Mouse (Mus musculus) forebrain, embryonic 14.5 days (tissue): ENCODE data around the gene Cox6a2. TPM values are rescaled to one million over a fixed set of nuclear protein-coding genes. Genes with fewer than 3 reads are reported as not detected.

Experiments used
- ATAC-seq: fragments of 200-750 bp; cut with Nextera tagmentation; 2 replicates; pipeline ENCODE4 v1.8.0; 2017; ENCODE audit warnings: mild to moderate bottlenecking, moderate library complexity
- DNase-seq: peaks from one replicate; pipeline ENCODE4 v3.0.0-alpha.2; 2015; ENCODE audit warnings: low spot score
- H3K27ac ChIP-seq: fragments of 300-500 bp; sonication (generic); 2 replicates; pipeline ENCODE4 v1.5.1; 2014; ENCODE audit warnings: low read depth, mild to moderate bottlenecking, control low read depth, low read length, moderate library complexity
- H3K27me3 ChIP-seq: fragments of 300-500 bp; sonication (generic); replicated peaks from 2 replicates; pipeline ENCODE4 v1.6.1; 2014; ENCODE audit warnings: low read length, control low read depth, mixed read lengths; ENCODE audit not compliant: control insufficient read depth, insufficient read depth
- H3K36me3 ChIP-seq: fragments of 300-500 bp; sonication (generic); 2 replicates; pipeline ENCODE4 v1.6.1; 2014; ENCODE audit warnings: low read length, control low read depth; ENCODE audit not compliant: control insufficient read depth, insufficient read depth
- H3K4me1 ChIP-seq: fragments of 300-500 bp; sonication (generic); 2 replicates; pipeline ENCODE4 v1.6.1; 2014; ENCODE audit warnings: antibody characterized with exemption, low read length, control low read depth; ENCODE audit not compliant: control insufficient read depth, insufficient read depth
- H3K4me2 ChIP-seq: fragments of 300-500 bp; sonication (generic); 2 replicates; pipeline ENCODE4 v1.6.1; 2014; ENCODE audit warnings: mild to moderate bottlenecking, control low read depth, low read length
- H3K4me3 ChIP-seq: fragments of 300-500 bp; sonication (generic); 2 replicates; pipeline ENCODE4 v1.5.1; 2014; ENCODE audit warnings: low read depth, low read length, control low read depth
- H3K9ac ChIP-seq: fragments of 300-500 bp; sonication (generic); 2 replicates; pipeline ENCODE4 v1.6.1; 2014; ENCODE audit warnings: mild to moderate bottlenecking, low read length, control low read depth, moderate library complexity
- H3K9me3 ChIP-seq: fragments of 300-500 bp; sonication (generic); replicated peaks from 2 replicates; pipeline ENCODE4 v1.6.1; 2016; ENCODE audit warnings: low read length, control low read depth, mixed read lengths; ENCODE audit not compliant: control insufficient read depth
- WGBS: fragments of 180-500 bp; shearing (Covaris S2); extraction: QIAGEN DNeasy Blood & Tissue Kit; methylation state at CpG from one replicate; pipeline ENCODE4 v1.1.7; 2014; 5-methylcytosine and 5-hydroxymethylcytosine counted together
- polyA plus RNA-seq: library from polyadenylated mRNA; unstranded; fragments of >200 nt; fragmentation: Nextera tagmentation; extraction: Ambion mirVana; gene quantifications from 2 replicates; pipeline ENCODE4 v1.2.1, GENCODE M21; 2014

Cox6a2 gene
- polyA plus RNA-seq, 1 experiment from 2014 or later, result 0.27 TPM

GRCm38 (mm10) chr7:128246496-128247391, 40.6 kb upstream of the Cox6a2 start, which contains the start of gene Tgfb1i1:
Gene Tgfb1i1, plus strand, starts transcription at chr7:128246812.
- H3K4me3 ChIP-seq, result peak within 1 kb of the TSS; percentile 31
- peaks cover 26% of the 10 kb centered on the region for H3K36me3 ChIP-seq
- 2% methylated on average over 29 of the region's 30 CpGs for WGBS
- peak within 1 kb of the TSS; percentile 56 for H3K4me2 ChIP-seq
- H3K9me3 ChIP-seq, result no peaks in the 10 kb centered on the region
- peak; percentile 60; the same call in 1 of the 2 replicates for ATAC-seq
- H3K4me1 ChIP-seq, result peaks cover 2% of the 10 kb centered on the region; the same call in 1 of the 2 replicates
- DNase-seq, result peak; percentile 43
- H3K27ac ChIP-seq, result no peak within 1 kb of the TSS; the same call in 1 of the 2 replicates
- H3K9ac ChIP-seq, result peak within 1 kb of the TSS; percentile 65
- H3K27me3 ChIP-seq, result no peaks in the 10 kb centered on the region

DNA sequence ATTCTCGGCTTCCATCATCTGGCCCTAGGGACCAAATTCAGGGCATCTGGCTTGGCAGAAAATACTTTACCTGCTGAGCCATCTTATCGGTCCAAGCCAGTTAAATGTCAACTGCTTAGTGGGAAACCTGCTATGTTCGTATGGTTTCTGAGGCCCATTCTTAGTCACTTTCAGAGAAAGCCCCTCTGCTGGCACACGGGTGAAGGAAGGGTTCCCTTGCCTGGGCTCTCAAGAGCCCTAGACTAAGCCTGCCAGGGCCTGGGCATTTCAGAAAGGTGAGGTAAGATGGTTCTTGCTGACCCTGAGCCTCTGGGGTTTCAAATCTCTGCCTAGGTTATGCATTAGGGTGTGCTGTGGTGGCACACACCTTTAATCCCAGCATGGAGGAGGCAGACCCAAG, 39.4 kb upstream of the Cox6a2 start:
- no peak for ATAC-seq
- peaks cover 36% of the 10 kb centered on the region for H3K36me3 ChIP-seq
- H3K9me3 ChIP-seq, result no peaks in the 10 kb centered on the region
- no peaks in the 10 kb centered on the region for H3K27me3 ChIP-seq
- H3K4me1 ChIP-seq, result peaks cover 2% of the 10 kb centered on the region; the same call in 1 of the 2 replicates
- 83% methylated on average over 4 of the region's 4 CpGs for WGBS
- DNase-seq, result no peak
- no peak overlapping the region for H3K4me2 ChIP-seq
- H3K27ac ChIP-seq, result no peak overlapping the region
- no peak overlapping the region for H3K4me3 ChIP-seq
- H3K9ac ChIP-seq, result no peak overlapping the region

- H3K9ac ChIP-seq, result no peak overlapping the region
Measured at GRCm38 (mm10) chr7:128244410-128245025, 38.3 kb upstream of the Cox6a2 start.

GRCm38 (mm10) chr7:128243921-128244320, 37.7 kb upstream of the Cox6a2 start:
- Histone ChIP-seq H3K27me3 (no peaks in the 10 kb centered on the region), H3K9ac (no peak overlapping the region), H3K9me3 (no peaks in the 10 kb centered on the region), H3K4me3 (no peak overlapping the region), H3K27ac (no peak overlapping the region), H3K4me1 (peaks cover 2% of the 10 kb centered on the region), H3K36me3 (peaks cover 45% of the 10 kb centered on the region), H3K4me2 (no peak overlapping the region)
- WGBS, result 74% methylated on average over 10 of the region's 10 CpGs
- DNase-seq (no peak), ATAC-seq (no peak)

More at GRCm38 (mm10) chr7:128244410-128245025, 38.3 kb upstream of the Cox6a2 start:
- peaks cover 45% of the 10 kb centered on the region for H3K36me3 ChIP-seq
- H3K4me3 ChIP-seq, result no peak overlapping the region
- H3K27ac ChIP-seq, result no peak overlapping the region
- no peaks in the 10 kb centered on the region for H3K9me3 ChIP-seq
- WGBS, result 89% methylated on average over 18 of the region's 18 CpGs
- H3K4me2 ChIP-seq, result no peak overlapping the region
- no peaks in the 10 kb centered on the region for H3K27me3 ChIP-seq
- ATAC-seq (no peak), DNase-seq (no peak)
- H3K4me1 ChIP-seq, result peaks cover 2% of the 10 kb centered on the region; the same call in 1 of the 2 replicates

DNA sequence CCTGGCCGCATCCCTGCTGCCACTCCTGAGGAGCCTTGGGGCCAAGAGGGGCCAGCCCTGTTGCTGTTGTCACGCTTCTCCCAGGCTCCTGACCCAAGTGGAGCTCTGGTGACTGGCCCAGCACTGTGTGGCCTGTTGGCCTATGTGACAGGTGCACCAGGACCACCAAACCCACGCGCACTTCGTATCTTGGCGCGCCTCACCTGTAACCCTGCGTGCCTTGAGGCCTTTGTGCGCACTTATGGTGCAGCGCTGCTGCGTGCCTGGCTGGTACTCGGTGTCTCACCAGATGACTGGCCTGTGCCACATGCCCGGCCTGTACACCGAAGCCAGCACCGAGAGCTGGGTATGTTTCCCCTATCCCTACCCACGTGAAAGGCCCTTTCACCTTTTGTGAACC, 36.1 kb upstream of the Cox6a2 start:
- Histone ChIP-seq H3K4me1 (peaks cover 6% of the 10 kb centered on the region), H3K36me3 (peaks cover 45% of the 10 kb centered on the region), H3K9me3 (no peaks in the 10 kb centered on the region), H3K27ac (no peak overlapping the region), H3K4me2 (no peak overlapping the region), H3K9ac (no peak overlapping the region), H3K27me3 (no peaks in the 10 kb centered on the region), H3K4me3 (no peak overlapping the region)
- DNase-seq (no peak), ATAC-seq (no peak)
- 97% methylated on average over 16 of the region's 16 CpGs for WGBS

GRCm38 (mm10) chr7:128240131-128240784, 34.1 kb upstream of the Cox6a2 start:
- no peak overlapping the region for H3K4me3 ChIP-seq
- no peak overlapping the region for H3K27ac ChIP-seq
- ATAC-seq (no peak), DNase-seq (no peak)
- WGBS, result 95% methylated on average over 27 of the region's 27 CpGs
- peaks cover 4% of the 10 kb centered on the region; the same call in 1 of the 2 replicates for H3K4me1 ChIP-seq
- no peaks in the 10 kb centered on the region for H3K9me3 ChIP-seq
- H3K27me3 ChIP-seq, result no peaks in the 10 kb centered on the region
- H3K4me2 ChIP-seq, result no peak overlapping the region
- H3K9ac ChIP-seq, result no peak overlapping the region
- peaks cover 45% of the 10 kb centered on the region for H3K36me3 ChIP-seq

DNA sequence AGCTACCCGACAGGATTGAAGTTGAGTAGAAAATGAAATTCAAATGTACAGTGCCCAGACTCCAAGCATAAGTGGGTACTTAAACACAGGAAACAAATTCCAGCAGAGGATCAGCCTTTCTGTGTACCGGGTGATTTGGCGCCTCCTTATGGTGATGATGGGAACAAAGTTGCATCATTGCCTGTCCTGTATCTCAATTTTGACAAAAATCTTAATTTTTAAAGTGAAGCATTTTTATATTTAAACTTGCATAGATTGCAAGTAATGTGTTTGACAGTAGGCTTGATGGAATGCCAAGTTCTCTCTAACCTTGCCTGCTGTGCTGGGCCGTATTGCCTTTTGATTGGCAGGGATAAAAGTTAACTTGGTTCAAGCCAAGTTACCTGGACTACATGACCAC, 32.8 kb upstream of the Cox6a2 start:
- Histone ChIP-seq H3K4me3 (peak overlapping the region; percentile 71), H3K9ac (peak overlapping the region; percentile 51; the same call in 1 of the 2 replicates)

DNA sequence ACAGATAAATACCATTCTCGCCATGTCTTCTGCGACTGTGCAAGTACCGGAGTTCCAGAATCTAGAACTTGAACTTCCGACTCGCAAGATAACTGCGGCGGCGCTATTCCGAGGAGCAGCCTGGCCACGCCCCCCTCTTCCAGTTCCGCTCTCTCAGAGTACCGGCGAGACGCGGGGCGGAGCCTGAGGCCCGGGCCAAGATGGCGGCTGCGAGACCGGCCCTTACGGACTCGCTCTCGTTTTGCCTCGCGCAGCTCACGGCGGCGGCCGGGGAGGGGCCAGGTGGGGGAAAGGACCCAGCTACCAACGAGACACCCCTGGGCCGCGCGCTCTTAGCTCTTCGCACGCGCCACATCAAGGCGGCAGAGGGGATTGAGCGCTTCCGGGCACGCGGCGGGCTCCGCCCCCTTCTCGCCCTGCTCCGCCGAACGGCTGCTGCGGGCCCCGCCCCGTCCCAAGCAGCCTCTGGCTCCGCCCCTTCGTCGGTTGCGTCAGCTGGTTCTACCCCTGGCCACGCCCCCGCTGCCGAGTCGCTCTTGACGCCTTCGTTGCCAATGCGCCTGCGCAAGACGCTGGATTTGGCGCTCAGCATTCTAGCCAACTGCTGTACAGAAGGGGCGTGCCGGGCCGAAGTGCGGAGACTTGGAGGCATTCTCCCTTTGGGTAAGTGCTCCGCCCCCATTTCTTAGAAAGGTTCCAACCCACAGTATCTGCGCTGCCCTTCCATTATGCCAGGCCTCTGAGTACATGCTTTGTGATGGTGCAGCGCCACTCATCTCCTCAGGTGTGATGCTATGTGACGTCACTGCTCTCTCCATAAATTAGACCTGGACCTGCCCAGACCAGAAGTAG, 32.0 kb upstream of the Cox6a2 start, which contains the start of gene 9130023H24Rik:
9130023H24Rik (minus strand) TSS at position 105 of the 852 bp plus-strand sequence.
- under 1% methylated on average over 70 of the region's 72 CpGs for WGBS
- Histone ChIP-seq H3K27me3 (no peaks in the 10 kb centered on the region), H3K4me1 (peaks cover 4% of the 10 kb centered on the region; the same call in 1 of the 2 replicates), H3K4me2 (peak within 1 kb of the TSS; percentile 86), H3K27ac (peak within 1 kb of the TSS; percentile 94), H3K9me3 (no peaks in the 10 kb centered on the region), H3K4me3 (peak within 1 kb of the TSS; percentile 71), H3K9ac (peak within 1 kb of the TSS; percentile 73), H3K36me3 (peaks cover 30% of the 10 kb centered on the region)
- peak; percentile 100 for DNase-seq
- ATAC-seq, result peak; percentile 93

More for the DNA sequence above, 32.8 kb upstream of the Cox6a2 start:
- peaks cover 4% of the 10 kb centered on the region; the same call in 1 of the 2 replicates for H3K4me1 ChIP-seq
- peaks cover 33% of the 10 kb centered on the region for H3K36me3 ChIP-seq
- peak; percentile 42 for DNase-seq
- H3K27ac ChIP-seq, result no peak overlapping the region
- 24% methylated on average over 4 of the region's 4 CpGs for WGBS
- no peak for ATAC-seq
- no peaks in the 10 kb centered on the region for H3K9me3 ChIP-seq
- no peaks in the 10 kb centered on the region for H3K27me3 ChIP-seq
- peak overlapping the region; percentile 63 for H3K4me2 ChIP-seq
